Mouse (Mus musculus): Measurements from ENCODE around the gene Vrk1.

Vrk1 gene

DNA sequence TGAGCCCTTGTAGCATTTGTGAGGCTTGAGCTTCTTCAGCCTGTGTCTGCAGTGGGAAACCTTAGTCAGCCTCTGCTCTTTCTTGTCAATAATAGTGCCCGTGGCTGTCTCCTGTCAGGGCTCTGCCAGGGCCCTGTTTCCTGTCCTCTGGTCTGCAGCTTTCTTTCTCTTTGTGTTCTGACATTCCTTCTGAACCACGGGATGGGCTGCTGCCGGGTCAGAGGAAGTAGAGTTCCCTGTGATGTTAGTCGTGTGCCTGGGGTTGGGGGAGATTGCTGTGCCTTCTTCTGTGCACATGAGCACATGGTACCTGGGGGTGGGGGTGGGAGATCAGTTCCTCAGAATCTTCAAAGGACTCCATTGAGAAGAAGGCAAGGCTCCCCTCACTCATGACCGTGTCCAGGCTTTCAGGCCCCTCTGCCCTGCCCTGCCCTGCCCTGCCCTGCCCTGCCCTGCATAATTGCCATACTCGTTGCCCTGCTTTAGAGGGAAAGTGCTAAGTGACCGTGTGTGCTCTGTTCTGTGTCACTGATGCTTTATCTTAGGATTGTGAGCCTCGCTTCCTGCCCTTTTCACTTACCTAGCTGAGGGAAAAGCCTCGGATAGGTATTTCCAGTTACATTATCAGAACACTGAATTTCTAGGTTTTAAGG is 36.2 kb downstream of the Vrk1 start:
- DNase-seq (ENCODE audit: low spot score) = no peak

DNA sequence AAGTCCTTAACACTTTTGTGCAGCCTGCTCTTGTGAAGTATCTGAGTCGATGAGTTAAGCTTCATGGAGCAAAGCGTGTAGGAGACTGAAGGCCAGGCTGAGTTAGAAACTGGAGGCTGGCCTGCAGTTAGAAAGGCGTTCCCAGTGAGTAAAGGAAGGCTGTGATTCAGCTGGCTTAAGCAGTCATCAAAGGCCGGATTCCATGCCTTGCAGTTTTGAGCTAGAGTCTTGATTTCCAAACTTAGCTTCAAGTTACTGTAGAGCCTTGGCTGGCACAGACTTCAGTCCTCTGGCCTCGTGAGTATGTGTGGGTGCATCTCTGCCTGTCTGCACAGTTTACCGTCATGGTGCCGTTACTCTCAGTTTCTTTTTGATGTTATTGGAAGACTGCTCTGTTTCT is 42.2 kb downstream of the Vrk1 start:
- DNase-seq (ENCODE audit: low spot score) = no peak

DNA sequence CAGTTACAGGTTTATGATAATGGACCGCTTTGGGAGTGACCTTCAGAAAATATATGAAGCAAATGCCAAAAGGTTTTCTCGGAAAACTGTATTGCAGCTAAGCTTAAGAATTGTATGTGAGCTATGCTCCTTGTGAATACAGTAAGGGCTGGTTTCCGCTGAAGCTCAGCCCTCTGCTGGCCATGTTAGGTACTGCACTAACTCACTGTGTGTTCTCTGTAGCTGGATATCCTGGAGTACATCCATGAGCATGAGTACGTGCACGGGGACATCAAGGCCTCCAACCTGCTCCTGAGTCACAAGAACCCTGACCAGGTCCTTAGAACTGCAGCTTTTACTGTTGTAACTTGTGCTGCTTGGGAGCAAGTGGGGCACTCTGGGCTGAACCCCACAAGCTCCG is 45.8 kb downstream of the Vrk1 start:
- DNase-seq (ENCODE audit: low spot score) = peak; percentile 93

DNA sequence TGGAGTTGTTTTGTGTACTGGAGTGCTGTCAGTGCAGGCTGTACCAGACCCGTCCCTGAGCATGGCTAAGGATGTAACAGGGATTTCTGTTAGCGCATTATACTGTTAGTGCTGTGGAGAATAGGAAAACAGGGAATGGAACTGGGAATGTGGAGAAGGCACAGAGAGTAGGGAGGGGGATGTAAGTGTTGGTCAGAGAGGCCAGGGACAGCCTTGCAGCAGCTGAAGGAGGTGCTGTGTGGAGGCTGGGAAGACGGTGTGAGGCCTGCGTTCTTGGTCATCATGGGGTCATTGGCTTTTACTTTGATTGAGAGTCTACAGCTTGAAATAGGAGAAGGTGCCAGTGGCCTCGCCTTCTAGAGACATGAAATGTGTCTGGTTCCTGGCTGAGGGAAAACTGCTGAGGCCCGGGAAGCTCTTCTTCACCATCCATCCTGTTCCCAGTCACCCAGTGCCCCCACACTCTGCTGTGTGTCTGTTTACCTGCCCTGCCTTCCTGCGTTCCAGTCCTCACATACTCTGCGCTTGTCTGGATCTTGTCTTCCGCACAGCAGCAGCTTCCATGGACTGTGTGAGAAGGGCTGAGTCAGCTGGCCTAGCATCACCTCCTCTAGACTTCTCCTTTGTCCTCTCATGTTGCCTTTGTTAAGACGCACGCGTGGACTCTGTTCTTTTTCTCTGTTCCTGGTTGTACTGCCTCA is 50.0 kb downstream of the Vrk1 start:
- DNase-seq (ENCODE audit: low spot score) = no peak

DNA sequence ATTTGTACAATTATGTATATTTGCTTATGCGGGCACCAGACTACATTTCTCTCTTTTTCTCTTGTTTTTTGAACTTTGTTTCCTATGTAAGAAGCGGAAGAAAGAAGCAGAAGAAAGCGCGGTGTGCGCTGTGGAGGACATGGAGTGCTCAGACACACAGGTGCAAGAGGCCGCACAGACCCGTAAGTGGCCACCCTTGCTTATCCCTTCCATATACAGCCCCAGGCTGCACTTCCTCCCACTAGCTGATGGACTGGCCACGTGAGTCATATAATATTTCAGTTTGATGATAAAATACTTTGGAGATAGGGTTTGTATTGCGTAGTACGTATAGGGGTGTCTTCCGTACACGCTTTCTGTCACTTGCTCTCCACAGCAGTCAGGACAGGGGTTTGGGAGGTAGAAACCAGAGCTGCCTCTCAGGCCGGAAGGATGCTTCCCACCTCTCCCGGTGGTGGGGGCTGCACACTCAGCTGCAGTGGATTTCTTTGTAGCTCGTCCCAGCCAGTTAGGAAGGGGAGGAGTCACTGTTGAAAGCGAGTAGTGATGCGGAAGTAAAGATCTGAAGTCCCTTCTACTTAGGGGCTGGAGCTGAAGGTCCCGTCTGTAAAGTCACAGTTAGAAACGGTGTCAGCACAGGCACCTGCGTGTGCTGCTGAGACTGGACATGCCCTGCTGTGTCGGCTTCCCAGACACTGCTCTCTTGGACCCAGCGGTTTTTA is 60.6 kb downstream of the Vrk1 start:
- DNase-seq (ENCODE audit: low spot score) = no peak

DNA sequence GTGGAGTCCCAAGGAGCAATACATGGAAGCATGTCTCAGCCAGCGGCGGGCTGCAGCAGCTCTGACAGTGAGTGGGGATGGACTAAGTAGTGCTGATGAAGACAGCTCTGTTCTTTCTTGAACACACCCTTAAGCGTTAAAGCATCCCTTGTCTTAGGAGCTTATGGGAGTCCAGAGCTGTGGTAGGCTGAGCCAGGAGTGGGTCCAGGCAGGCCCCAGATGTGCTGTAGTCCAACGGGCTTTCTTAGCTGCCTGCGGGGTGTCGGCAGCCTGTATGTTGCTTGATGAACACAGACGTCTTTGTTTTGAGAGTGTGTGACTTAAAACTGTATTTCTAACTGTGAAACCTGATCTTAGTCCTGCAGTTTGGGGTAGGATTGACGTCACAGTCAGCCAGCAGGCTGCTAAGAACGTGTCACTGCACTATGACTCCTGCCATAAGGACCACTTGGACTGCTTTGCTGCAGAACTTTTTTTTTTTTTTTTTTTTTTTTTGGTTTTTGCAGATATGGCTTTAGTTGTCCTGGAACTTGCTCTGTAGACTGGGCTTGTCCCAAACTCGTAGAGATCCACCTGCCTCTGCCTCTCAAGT is 61.6 kb downstream of the Vrk1 start:
- no peak for DNase-seq (ENCODE audit: low spot score)

DNA sequence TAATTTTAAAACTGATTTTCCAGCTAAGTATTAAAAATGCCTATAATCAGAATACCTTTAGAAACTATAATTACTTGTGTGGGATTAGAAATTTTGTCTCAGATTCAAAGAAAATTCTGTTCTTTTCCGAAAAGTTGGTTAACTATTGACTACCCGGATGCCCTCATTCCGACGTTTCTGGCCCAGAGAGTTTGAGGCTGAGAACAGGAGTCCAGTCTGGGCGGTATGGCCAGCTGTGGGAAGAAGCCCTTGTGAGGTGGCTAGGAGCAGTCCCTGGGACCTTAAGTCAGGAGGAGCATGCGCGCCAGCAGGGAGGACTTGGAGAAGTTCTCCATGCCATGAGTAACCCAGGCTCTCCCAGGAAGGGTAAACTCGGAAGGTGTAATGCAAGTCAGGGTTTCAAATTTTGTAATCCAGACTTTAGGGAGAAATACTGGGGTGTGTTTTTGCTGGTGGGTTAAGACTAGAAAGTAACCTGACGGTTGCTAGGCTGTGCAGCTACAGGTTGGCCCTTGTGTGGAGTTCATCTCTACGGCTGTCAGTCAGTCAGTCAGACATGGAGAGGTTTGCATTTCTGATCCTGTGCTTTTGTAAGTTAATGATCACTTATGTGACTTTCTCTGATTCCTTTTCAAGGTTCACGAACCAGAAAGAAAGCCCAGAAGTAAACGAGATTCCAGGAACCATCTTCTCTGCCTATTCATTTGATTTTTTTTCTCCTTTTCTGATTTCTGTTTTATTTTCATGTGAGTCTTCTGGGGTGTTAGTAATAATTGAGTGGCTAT is 64.5 kb downstream of the Vrk1 start:
- no peak for DNase-seq (ENCODE audit: low spot score)

DNA sequence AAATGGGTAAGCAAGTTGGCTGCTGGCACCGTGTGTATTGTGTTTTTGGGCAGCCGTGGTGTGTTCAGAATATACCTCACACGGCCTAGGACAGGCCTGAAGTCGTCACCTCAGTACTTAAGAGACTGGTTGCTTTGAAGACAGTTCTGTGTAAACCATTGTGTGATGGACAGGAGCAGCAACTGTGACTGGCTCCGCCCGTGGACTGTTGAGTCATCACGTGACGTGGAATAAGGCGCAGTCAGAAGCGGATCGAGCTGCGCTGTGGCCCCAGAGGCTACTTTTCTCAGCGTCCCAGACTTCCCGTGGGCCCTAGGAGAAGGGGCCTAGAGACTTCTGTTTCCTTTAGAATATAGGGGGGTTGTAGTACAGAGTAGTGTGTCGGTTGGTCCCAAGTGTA is 66.1 kb downstream of the Vrk1 start:
- no peak for DNase-seq (ENCODE audit: low spot score)

DNA sequence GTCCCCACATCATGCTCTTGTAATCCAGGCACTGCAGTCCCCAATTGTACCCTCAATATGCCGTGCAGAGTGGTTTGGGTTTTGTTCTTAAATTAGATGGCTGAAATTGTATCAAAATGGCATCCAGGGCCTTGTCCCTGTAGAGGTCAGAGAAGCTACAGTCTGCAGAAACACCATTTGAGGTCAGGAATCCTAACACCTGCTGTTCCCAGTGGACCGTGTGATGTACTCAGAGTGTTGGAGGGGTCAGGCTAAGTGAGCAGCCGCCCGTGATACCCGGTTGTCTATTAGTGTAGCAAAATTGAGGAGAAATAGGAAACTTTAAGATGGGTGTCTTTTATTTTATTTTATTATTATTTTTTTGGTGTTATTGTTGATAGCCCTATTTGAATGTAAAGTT is 70.5 kb downstream of the Vrk1 start:
- no peak for DNase-seq (ENCODE audit: low spot score)

DNA sequence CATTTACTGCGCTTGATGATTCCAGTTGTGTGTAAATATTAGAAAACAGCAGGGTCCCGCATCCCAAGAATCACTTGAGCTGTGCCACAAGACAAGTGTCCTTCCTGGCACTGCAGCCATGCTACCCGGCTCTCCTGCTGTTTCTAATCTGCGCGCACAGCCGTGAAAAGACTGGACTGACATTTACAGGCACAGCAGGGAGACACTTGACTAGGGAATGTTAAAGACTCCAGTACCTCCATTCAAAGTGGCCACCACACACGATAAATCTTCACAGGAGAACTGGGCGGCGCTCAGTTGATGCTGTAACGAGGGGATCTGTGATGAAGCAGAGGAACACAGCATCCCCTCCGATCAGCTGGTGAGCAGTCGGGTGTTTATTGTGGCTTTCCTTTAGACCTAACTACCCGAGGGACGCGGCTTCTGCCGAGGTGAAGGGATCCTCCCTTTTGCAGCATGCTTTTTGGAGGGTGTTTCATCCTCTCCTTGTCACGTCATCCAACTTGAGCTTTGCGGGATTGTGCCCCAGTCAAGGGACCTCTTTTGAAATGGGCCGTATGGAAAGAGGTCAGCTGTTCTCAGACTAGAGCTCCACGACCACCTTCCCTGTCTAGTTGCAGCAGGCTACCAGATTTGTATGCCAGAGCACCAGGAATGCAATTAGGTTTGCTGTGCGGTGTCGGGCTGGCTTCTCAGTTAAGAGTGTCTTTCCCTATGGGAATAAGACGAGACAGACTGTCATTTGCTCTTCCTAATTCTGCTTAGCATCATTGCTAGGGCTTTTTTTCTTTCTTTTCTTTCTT is 71.1 kb downstream of the Vrk1 start:
- DNase-seq (ENCODE audit: low spot score) = no peak

DNA sequence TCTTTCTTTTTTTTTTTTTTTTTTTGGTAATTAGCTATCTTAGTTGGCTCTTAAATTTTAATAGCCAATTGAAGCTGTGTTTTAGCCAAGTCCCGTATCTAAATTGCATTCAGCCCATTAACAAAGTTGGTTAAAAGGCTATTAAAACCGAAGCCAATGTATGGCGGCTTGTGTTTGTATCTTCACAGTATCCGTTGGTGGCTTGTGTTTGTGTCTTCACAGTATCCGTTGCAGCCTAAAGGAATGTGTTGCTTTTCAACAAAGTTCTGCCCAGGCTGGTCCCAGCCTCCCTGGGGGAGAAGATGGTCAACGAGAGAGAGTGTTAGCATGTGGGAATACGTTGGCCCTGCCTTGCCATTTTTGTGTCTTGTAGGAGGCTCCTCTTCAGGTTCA is 71.7 kb downstream of the Vrk1 start:
- DNase-seq (ENCODE audit: low spot score) = no peak

DNA sequence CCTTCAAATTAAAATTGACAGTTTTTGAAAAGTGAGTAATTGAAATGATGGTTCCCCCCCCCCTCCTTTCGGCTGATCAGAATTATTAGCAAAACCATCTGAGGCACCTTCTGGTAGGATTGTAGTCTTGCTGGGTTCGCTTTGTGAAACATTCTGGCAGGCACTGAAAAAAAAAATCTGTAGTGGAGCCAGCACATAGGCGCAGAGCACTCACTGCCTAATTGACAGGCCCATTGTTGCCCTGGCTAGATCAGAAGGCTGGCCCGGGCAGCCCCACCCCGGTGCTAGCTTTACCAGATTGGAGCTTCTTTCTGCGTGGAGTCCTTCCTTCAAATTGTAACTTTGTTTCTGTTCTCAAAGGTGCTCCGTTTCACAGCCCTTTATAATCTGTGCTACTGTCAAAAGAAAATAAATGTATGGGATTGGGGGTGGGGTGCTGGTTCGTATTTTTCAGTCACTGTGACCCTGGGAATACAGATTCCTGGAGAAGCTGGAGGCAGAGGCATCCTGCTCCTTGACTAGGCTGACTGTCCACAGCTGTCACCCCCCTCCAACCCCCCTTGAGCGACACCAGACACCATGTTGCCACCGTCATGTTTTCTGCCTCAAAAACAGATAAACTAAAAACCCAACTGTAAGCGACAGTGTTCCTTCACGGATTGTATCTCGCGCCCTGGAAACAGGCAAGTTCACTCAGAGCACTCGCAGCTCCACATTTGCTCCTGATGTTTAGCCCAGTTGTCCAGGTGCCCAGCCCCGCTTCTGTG is 72.3 kb downstream of the Vrk1 start:
- DNase-seq (ENCODE audit: low spot score) = no peak

DNA sequence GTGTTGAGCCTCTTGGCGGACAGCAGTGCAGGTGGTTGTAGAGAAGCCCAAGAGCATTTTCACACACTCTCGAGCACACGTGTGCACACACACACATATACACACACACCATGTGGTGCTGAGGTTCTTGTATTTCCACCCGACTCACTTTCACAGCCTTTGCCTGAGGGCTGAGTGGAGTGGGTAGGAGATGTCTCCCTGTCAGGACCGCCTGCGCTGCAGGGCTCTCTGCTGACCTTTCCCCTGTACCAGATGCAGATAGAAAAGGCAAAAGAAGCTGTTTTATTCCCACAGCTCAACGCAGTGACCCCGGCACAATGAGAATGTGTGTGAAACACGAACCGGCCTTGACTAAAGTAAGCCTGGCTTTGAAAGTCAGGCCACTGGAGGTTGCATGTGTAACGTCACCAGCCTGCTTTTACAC is 72.9 kb downstream of the Vrk1 start:
- DNase-seq (ENCODE audit: low spot score) = no peak

DNA sequence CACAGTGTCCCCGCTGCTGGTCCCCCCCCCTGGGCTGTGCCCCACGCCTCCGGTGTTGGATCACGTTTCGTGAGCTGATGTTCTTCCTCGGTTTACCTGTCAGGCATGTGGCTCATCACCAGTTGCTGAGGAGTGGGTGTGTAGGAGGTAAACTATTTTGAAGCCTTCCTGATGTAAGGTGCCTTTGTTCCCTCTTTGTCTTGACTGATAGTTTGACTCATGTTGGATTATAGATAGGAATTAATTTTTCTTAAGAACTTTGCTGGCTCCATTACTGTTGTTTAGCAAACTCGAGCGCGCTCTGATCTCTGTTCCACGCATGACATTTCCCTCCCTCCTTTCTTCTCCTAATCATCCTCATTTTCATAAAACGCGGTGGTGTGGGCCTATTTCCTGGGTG is 74.1 kb downstream of the Vrk1 start:
- DNase-seq (ENCODE audit: low spot score) = no peak

DNA sequence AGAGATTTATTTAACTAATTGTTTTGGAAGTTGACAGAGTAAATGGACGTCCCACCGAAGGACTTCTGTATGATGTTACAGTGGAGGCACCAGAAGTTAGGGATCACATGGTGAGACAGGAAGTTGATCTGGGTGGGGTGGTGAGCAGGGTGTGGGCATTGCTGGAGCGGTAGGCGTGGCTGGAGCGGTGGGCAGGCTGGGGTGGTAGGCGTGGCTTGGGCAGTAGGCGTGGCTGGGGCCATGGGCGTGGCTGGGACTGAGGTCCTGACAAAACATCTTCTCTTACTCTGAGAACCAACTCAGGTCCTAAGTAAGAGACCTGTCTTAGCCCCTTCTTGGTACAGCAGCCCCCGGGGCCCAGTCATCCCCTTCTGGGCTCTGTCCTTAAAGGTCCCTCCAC is 84.8 kb downstream of the Vrk1 start:
- DNase-seq (ENCODE audit: low spot score) = peak; percentile 54

DNA sequence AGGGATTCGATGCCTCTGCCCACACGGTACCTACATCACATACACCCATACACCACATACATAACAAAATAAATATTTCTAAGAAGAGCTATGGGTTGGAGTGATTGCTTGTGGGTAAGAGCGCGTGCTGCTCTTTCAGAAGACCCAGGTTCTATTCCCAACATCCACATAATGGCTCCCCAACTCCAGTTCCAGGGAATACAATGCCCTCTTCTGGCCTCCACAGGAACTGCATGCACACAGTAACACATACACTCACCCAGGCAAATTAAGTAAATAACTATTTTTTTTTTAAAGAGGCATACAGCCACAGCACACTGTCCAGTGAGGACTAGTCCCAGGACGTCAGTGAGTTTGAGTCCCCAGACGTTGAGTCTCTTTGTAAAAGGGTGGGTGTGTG is 92.0 kb downstream of the Vrk1 start:
- DNase-seq (ENCODE audit: low spot score) = no peak

DNA sequence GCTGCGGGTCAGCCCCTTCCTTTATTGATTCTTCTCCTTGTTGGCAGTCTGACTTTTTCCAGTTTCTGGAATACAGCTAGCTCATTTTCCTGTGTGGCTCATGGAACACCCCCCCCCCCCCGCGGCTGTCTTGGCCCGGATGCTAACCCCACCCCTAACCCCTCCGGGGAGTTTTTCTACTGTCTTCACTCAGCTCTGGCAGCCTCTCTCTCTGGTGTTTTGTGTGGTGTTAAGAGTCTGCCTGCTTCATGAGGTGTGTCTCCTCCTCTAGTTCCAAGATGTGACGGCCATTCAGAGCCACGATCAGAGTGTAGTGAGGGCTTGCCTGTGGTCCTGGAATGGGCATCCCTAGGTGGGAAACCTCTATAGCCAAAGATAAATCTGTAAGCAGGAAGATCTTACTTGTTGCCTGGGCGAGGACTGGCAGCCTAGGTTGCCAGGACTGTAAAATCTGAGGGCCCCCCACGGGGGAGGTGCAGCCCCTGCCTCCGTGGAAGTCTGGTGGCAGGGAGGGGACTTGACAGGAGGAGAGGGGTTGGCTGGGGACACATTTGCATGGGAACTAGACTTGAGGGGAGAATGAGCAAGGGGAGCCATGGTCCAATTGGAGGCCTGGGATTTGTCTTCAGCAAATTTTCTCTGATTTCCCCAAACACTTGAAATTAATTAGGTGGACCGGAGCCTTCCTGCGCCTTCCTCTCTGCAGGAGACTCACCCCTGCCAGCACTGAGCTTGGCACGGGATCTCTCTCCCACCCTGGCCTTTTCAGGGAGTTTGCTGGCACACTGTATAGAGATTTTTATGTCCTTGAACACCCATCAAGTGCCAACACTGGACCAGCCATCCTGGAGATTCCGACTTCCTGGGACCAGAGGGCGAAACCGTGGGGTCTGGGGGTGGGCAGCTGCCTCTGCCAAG is 93.0 kb downstream of the Vrk1 start:
- no peak for DNase-seq (ENCODE audit: low spot score)

DNA sequence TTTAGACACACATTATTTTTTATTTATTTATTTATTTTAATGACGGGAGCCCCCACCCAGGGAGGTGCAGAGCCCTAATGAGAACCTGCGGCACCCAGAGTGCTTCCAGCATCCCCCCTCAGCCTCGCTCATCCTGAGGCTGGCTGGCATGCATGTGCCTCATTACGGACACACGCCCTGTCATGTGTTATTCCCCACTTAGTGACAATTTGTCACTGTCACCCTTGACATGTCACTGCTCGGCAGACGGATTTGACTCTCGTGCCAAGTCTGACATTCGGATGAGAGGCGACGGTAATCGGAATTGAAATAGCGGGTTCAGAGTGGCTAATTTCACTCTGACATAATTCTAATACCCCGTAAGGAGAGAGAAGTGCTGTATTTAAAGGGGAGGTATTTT is 97.2 kb downstream of the Vrk1 start:
- DNase-seq (ENCODE audit: low spot score) = no peak

DNA sequence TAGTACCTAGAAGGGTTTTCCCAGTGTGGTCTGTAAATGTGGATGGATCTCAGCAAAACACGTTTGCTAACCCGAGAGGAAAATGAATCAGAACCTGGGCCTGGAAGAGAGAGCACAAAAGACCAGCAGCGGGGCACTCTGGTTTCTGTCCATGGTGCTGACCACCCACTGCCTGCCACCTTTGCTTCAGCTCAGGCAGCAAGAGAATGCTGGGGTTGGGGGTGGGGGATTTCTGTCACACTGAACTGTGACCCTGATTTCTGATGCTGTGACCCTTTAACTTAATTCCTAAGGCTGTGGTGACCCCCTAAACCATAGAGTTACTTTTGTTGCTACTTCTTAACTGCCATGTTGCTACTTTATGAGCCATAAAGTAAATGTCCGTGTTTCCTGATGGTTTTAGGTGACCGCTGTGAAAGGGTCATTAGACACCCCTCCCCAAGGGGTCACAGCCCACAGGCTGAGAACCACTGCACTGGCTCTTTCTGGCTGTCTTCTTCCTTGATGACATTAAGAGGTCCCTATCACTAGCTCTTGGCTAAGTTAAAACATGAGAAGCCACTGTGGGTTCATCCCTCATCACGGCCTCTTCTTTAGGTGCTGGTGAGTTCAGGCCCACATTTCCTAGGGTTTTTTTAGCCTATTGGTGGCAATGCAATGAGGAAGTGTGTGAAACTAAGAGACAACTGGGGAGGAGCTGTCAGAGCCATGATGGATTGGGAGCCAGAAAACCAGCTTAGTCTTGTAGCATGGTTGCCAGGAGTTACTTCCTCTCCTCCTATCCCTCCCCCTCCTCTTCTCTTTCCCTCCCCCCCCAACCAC is 105.3 kb downstream of the Vrk1 start:
- peak; percentile 78 for DNase-seq (ENCODE audit: low spot score)

All from testis, postnatal 10 days (tissue).